Mouse (Mus musculus): ENCODE results near the gene Picalm.
"Not testable (repeated sequence)": the region's sequence is repeated elsewhere in the genome, so short reads cannot be mapped to it uniquely, and the experiment has no call there.

Picalm gene

GRCm38 (mm10) chr7:90132322-90132721 lies 2.3 kb downstream of the Picalm start:
- no peak for DNase-seq

GRCm38 (mm10) chr7:90136736-90137135 lies 6.7 kb downstream of the Picalm start:
- no peak for DNase-seq

GRCm38 (mm10) chr7:90138359-90138758 lies 8.3 kb downstream of the Picalm start:
- DNase-seq, result no peak

GRCm38 (mm10) chr7:90140290-90140689 lies 10.3 kb downstream of the Picalm start:
- DNase-seq, result no peak

- no peak for DNase-seq
Observed at GRCm38 (mm10) chr7:90144275-90144674, 14.3 kb downstream of the Picalm start.

- DNase-seq, result no peak
Observed at GRCm38 (mm10) chr7:90144971-90145370, 15.0 kb downstream of the Picalm start.

GRCm38 (mm10) chr7:90145376-90145775 lies 15.4 kb downstream of the Picalm start:
- DNase-seq, result no peak

GRCm38 (mm10) chr7:90145897-90146296 lies 15.9 kb downstream of the Picalm start:
- no peak for DNase-seq

- no peak for DNase-seq
Observed at GRCm38 (mm10) chr7:90146321-90146720, 16.3 kb downstream of the Picalm start.

- no peak for DNase-seq
Observed at GRCm38 (mm10) chr7:90148023-90148422, 18.0 kb downstream of the Picalm start.

- DNase-seq, result no peak
Observed at GRCm38 (mm10) chr7:90148516-90148915, 18.5 kb downstream of the Picalm start.

- peak; percentile 66 to 81 for DNase-seq
Observed at GRCm38 (mm10) chr7:90150311-90150710, 20.3 kb downstream of the Picalm start.

- no peak for DNase-seq
Observed at GRCm38 (mm10) chr7:90158034-90158433, 28.0 kb downstream of the Picalm start.

- DNase-seq, result peak in 1 of 2 experiments; percentile 19
Observed at GRCm38 (mm10) chr7:90160598-90160997, 30.6 kb downstream of the Picalm start.

GRCm38 (mm10) chr7:90164276-90164675 lies 34.3 kb downstream of the Picalm start:
- DNase-seq, result no peak

GRCm38 (mm10) chr7:90165970-90166369 lies 36.0 kb downstream of the Picalm start:
- no peak for DNase-seq

- DNase-seq, result not testable (repeated sequence)
Observed at GRCm38 (mm10) chr7:90167777-90168176, 37.8 kb downstream of the Picalm start.

- no peak for DNase-seq
Observed at GRCm38 (mm10) chr7:90173778-90174177, 43.8 kb downstream of the Picalm start.

- DNase-seq, result no peak
Observed at GRCm38 (mm10) chr7:90175576-90175975, 45.6 kb downstream of the Picalm start.

- no peak for DNase-seq
Observed at GRCm38 (mm10) chr7:90180635-90181034, 50.6 kb downstream of the Picalm start.

GRCm38 (mm10) chr7:90200251-90200650 lies 70.2 kb downstream of the Picalm start:
- DNase-seq, result no peak

GRCm38 (mm10) chr7:90201877-90202465 lies 72.0 kb downstream of the Picalm start:
- DNase-seq, result no peak

- DNase-seq, result no peak
Observed at GRCm38 (mm10) chr7:90203914-90204313, 73.9 kb downstream of the Picalm start.

- no peak for DNase-seq
Observed at GRCm38 (mm10) chr7:90210116-90210515, 80.1 kb downstream of the Picalm start.

GRCm38 (mm10) chr7:90210947-90211346 lies 80.9 kb downstream of the Picalm start:
- no peak for DNase-seq
